8 mouse cellular contexts compared by ENCODE assay signal in genomic region chr8:94343290-94343689, GRCm38 (mm10). TPM values are rescaled to one million over a fixed set of nuclear protein-coding genes. Genes with fewer than 3 reads are reported as not detected.
A peak's percentile ranks its signal among the peaks of the same experiment; 100 is the strongest.
DNase-seq lines count a peak whose midpoint lies in the region; ATAC-seq lines count a peak whose summit lies in the region.

No protein-coding gene starts in this region.

- WGBS in forebrain, embryonic 11.5 days, result 20% methylated on average over 6 of the region's 6 CpGs
- 13% methylated on average over 6 of the region's 6 CpGs for WGBS in forebrain, embryonic 16.5 days

- H3K4me3 ChIP-seq in forebrain, embryonic 11.5 days (ENCODE audit: low read depth, low read length), result no peak overlapping the region
- no peak overlapping the region for H3K4me3 ChIP-seq in forebrain, embryonic 16.5 days (replicated peaks; ENCODE audit: low read length)

- H3K9me3 ChIP-seq in forebrain, embryonic 11.5 days (ENCODE audit: control insufficient read depth, low read length), result no peaks in the 10 kb centered on the region
- H3K9me3 ChIP-seq in forebrain, embryonic 16.5 days (ENCODE audit: control insufficient read depth, low read length), result no peaks in the 10 kb centered on the region

- no peak overlapping the region for H3K4me2 ChIP-seq in forebrain, embryonic 11.5 days (ENCODE audit: low read depth, low read length, severe bottlenecking)
- H3K4me2 ChIP-seq in forebrain, embryonic 16.5 days (ENCODE audit: low read length), result no peak overlapping the region

- ATAC-seq in forebrain, embryonic 11.5 days (replicated peaks; ENCODE audit: low FRiP score), result no peak
- ATAC-seq in forebrain, embryonic 16.5 days, result no peak

- peak; percentile 83 for DNase-seq in forebrain, embryonic 11.5 days (ENCODE audit: low spot score)
- peak; percentile 66 for DNase-seq in adrenal gland, adult 8-10 months
- DNase-seq in embryo, embryonic 11 days, result peak; percentile 81
- DNase-seq in heart, postnatal 10 days, result peak; percentile 87 to 92
- peak; percentile 59 to 91 for DNase-seq in layer of hippocampus, postnatal 25 days (ENCODE audit: extremely low spot score in 1 of 2, low spot score in 1 of 2)
- peak; percentile 74 for DNase-seq in mesoderm, embryonic 11.5 days (ENCODE audit: low read depth, low spot score)
- peak; percentile 76 to 82 for DNase-seq in spleen, postnatal 36 days (ENCODE audit: low spot score in 2 of 2)

- intact Hi-C loops in heart, postnatal 10 days (cut with DNase I), result loop anchor here (1.0 to 2.0 kb wide), 2 partner anchors 44 to 54 kb away; partner anchors contain the start of gene Herpud1

- H3K27ac ChIP-seq in forebrain, embryonic 11.5 days (ENCODE audit: low read depth, low read length), result no peak overlapping the region
- H3K27ac ChIP-seq in forebrain, embryonic 16.5 days (ENCODE audit: low read length), result no peak overlapping the region

- no peaks in the 10 kb centered on the region for H3K36me3 ChIP-seq in forebrain, embryonic 11.5 days (ENCODE audit: control insufficient read depth, insufficient read depth, low read length)
- H3K36me3 ChIP-seq in forebrain, embryonic 16.5 days (ENCODE audit: control insufficient read depth, insufficient read depth), result no peaks in the 10 kb centered on the region

- H3K4me1 ChIP-seq in forebrain, embryonic 11.5 days (replicated peaks; ENCODE audit: control insufficient read depth, insufficient read depth, low read length), result no peaks in the 10 kb centered on the region
- H3K4me1 ChIP-seq in forebrain, embryonic 16.5 days (replicated peaks; ENCODE audit: control insufficient read depth, insufficient read depth, low read length), result no peaks in the 10 kb centered on the region

- H3K9ac ChIP-seq in forebrain, embryonic 11.5 days (ENCODE audit: low read length), result no peak overlapping the region
- H3K9ac ChIP-seq in forebrain, embryonic 16.5 days (replicated peaks; ENCODE audit: low read depth, low read length), result no peak overlapping the region

- no peaks in the 10 kb centered on the region for H3K27me3 ChIP-seq in forebrain, embryonic 11.5 days (ENCODE audit: control insufficient read depth, insufficient read depth, low read length)
- H3K27me3 ChIP-seq in forebrain, embryonic 16.5 days (replicated peaks; ENCODE audit: control insufficient read depth, insufficient read depth, low read length), result no peaks in the 10 kb centered on the region

RNA-seq across cellular contexts. Expression of gene Slc12a3, which starts 14.3 kb away (rescaled TPM):
- polyA plus RNA-seq in forebrain, embryonic 11.5 days (2014; fragmentation: Nextera tagmentation; extraction: Ambion mirVana), result not detected in 2 replicates
- polyA plus RNA-seq in forebrain, embryonic 16.5 days (2015; fragmentation: Nextera tagmentation; extraction: Ambion mirVana), result 0.10 TPM in 1 of 2 replicates, not detected in the other
- total RNA-seq in adrenal gland, adult 8-10 months (2022), result under 1 TPM in 1 of 4 experiments, not detected in 3; 0.16 TPM
- total RNA-seq in heart, postnatal 10 days (2021), result under 1 TPM in 1 of 2 experiments, not detected in 1; 0.38 TPM
- under 1 TPM; 0.25 to 0.59 TPM for total RNA-seq in layer of hippocampus, postnatal 25 days (2021)

RNA-seq across cellular contexts. Expression of gene Herpud1, which starts 42.9 kb away (rescaled TPM):
- polyA plus RNA-seq in forebrain, embryonic 11.5 days (2014; fragmentation: Nextera tagmentation; extraction: Ambion mirVana), result 52.6 and 56.9 TPM in 2 replicates
- polyA plus RNA-seq in forebrain, embryonic 16.5 days (2015; fragmentation: Nextera tagmentation; extraction: Ambion mirVana), result 68.0 and 78.0 TPM in 2 replicates
- total RNA-seq in adrenal gland, adult 8-10 months (2022), result 100 to 1,000 TPM; 112 to 129 (median 123) TPM
- 100 to 1,000 TPM in 1 of 2 experiments, 10 to 100 TPM in 1; 80.4 to 138 TPM for total RNA-seq in heart, postnatal 10 days (2021)
- 10 to 100 TPM; 50.7 to 61.0 TPM for total RNA-seq in layer of hippocampus, postnatal 25 days (2021)
